Mouse (Mus musculus): ENCODE data around the gene Taf3. TPM values are rescaled to one million over a fixed set of nuclear protein-coding genes. Genes with fewer than 3 reads are reported as not detected.

Taf3 gene
- total RNA-seq, 2 experiments from 2014 or later, result 11.8 to 12.1 TPM

DNA sequence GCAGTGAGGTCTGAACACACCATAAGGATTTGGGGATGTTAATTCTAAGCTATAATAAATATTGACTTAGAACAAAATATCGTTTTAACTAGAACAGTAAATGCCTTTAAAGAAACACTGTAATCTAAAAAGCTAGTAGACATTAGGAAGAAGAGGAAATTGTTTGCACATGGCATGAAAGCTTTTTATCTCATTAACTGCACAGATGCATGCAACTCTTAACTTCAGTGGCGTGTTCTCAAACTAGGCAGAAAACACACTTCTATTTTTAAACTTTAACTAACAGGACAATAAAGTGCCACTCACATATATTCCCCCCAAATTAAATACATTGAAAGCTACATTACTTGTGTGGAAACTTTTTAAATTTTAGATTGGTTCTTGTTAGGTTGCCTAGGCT lies 91.8 kb downstream of the Taf3 start:
- DNase-seq, result no peak

DNA sequence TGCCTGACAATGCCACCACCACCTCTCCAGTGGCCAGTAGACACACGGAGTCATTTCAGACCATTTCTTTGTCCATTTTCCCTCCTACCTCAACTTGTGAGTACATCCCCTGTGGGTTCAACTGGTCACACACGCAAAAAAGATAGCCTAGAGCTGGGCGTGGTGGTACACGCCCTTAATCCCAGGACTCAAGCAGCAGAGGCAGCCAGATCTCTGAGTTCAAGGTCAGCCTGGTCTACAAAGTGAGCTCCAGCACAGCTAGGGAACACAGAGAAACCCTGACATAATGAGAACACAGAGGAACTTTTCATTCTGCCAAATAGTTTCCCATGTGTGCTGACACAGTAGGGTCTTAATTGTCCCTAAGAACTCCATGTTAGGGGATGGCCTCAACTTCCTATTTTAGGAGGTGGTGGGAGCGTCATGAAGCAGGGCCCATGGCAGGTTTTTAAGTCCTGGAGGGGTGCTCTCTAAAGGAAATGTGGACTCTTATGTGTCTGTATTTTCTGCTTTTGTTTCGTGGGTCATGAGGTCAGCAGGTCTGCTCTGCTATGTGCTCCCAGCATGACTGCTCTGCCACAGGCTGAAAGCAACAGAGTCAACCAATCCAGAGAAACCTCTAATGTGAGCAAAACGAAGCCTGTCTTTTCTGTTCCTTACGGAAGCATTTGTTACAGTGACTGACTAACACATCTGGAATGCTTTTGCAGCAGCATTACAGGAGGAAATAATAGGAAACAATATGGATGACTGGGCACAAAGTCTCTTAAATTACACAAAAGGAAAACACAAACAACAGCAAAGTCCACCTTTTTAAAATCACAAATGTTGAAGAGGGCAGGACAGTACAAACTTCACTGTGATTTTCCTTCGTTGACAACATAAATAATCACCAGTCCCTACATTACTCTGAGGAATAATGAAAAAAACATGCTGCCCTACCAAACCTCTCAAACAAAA lies 92.5 kb downstream of the Taf3 start:
- DNase-seq, result no peak

DNA sequence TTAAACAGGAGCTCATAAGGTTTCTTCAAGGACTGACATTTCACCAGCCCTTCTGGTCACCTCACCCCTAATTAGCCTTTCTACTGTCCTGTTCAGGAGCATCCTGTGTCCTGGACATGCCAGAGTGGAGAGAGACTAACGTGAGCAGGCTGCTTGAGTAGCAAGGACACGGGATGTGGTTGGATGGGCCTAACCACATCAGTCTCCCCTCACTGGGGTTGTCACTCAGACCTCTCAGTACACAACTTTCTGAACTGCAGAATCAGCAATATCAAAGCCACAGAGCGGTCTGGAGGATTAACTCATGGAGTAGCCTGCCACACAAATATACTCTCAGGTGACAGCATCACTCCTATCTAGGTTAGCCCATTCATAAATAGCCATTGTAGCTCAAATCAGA lies 101.7 kb downstream of the Taf3 start:
- DNase-seq, result no peak

- DNase-seq, result no peak
These were observed 102.8 kb downstream of the Taf3 start for GRCm38 (mm10) chr2:9945611-9946010.

GRCm38 (mm10) chr2:9943011-9943410 lies 105.4 kb downstream of the Taf3 start:
- DNase-seq, result no peak

DNA sequence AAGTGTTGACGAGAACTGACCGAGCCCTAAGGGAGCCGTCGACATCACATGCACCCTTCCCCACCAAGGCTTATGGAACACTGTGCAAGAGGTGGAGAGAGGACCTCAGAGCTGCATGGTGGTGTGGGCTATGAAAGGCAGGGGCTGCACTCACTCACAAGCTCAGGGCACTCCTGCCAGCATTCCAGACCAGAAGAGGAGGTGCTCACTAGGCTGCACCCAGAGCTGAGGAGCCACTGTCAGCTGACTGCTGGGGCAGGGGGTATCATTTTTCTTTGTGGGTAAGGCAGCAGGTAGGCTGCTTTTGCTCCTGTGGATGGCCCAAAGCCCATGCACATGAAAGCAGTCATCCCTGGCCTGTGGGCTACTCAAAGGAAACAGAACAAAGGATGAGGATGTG lies 109.1 kb downstream of the Taf3 start:
- no peak for DNase-seq

DNA sequence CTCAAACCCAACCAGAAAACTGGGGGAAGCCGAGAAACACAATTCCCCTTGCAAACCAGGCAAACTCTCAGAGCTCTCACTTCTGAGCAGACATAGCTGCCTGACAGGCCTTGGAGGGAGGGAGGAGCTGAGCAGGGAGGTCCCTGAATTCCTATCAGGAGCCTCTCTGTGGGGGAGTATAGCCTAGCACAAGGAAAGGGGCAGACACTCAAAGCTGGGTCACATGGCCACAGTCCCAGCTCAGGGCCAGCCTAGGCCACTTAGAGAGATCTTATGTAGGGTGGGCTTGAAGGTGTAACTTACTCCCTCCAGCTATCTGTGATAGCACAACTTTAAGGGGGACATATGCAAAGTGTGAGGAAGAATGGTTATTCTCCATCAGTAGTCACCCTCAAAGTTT lies 112.4 kb downstream of the Taf3 start:
- no peak for DNase-seq

- DNase-seq, result no peak
These were observed 121.5 kb downstream of the Taf3 start for GRCm38 (mm10) chr2:9926905-9927283.

DNA sequence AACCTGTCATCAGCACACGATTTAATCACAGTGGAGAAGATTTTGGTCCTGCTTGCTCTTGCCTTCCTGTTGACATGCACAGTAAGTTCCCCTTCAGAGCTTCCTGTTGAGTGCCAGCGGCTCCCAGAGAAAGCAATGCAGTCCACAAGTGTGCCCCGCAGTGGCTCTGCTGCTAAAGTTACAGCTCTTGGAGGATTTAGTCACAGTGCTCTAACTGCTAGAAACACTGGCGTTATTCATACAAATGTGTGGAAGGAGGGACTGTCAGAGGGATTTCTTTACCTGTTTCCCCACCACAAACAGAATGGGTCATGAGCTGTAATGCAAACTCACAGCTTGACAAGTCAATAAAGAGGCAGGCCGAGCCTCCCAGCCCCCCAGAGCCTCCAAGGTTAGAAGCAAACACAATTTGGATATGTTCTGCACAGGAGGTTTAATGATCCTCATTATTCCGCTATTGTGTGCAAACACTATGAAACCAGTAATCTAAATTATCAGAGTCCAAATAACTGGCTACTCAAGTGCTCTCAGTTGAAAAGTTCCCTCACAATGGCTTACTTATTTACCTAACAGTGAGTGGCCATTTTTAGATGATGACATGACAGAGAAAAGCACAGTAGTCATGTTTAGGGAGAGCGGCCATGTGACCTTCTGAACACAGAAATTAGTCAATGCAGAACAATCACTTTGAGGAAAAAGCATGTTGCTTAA lies 122.0 kb downstream of the Taf3 start:
- DNase-seq, result no peak

- DNase-seq, result peak; percentile 25 to 48
These were observed 129.5 kb downstream of the Taf3 start for GRCm38 (mm10) chr2:9918691-9919471.

DNA sequence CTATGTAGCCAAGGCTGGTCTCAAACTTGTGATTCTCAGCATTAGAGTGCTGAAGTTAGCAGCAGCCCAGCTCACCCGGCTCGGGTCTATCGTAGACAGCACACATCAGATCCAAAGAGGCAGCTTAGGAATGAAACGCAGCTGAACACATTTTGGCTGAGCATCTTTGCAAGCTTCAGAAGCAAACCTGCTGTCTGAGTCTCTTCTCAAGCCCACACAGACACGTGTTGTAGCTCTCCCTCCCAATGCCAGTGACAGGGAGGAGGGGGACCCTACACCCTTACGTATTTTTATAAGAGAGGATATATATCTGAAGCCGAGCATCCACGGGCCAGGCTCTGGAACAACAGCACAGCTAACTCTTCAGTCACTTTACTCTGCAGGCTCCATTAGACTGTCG lies 130.8 kb downstream of the Taf3 start:
- no peak for DNase-seq

GRCm38 (mm10) chr2:9905995-9906394 lies 142.4 kb downstream of the Taf3 start:
- DNase-seq, result no peak

- DNase-seq, result no peak
These were observed 144.4 kb downstream of the Taf3 start for GRCm38 (mm10) chr2:9903854-9904560.

DNA sequence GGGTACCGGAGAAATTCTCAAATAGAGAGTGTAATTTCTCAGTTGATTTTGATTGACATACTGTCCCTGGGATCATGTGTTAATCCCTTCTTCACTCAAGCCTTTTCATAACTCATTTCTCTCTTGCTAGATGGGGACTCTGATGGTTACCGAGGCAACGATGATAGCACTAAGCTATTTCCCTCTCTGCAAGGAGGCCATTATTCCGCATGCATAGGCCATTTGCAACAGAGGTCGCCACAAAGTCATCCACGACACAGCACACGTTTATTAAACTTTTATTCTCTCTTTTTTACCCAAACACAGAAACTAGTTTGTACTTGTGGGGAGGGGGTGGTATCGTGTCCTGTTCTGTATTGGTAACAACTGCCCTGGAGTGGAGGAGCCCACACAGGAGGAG lies 150.6 kb downstream of the Taf3 start:
- no peak for DNase-seq

DNA sequence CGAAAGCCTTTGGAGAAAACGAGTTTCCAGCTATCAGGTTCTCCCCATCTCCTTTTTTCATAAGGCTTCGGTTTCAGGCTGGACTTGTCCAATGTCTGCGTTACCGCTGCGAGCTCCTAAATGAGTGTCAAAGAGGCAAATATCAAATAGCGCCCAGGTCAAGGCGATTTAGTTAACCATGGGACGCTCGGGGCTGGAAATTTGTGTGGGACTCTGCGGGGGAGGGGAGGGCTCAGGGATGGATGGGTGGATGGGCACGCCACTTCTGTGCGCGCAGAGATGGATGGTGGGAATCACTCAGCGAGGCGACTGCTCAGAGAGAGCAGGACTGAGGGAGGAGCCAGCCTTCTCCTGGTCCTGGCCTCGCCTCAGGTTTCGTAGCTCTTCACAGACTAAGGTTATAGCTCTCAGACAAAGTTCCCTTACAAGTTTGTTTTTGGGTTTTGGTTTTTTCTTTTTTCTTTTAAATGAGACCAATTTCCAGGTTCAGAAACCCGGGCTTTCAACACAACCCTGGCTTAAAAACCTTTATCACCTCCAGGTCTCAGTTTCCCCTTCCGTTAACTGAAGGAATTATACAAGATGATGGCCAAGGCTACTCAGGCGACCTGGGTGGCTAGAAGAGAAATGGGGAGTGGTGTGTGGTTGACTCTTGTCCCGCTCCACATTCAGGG lies 152.2 kb downstream of the Taf3 start:
- DNase-seq, result no peak

GRCm38 (mm10) chr2:9894836-9895593 lies 153.4 kb downstream of the Taf3 start:
- no peak for DNase-seq

DNA sequence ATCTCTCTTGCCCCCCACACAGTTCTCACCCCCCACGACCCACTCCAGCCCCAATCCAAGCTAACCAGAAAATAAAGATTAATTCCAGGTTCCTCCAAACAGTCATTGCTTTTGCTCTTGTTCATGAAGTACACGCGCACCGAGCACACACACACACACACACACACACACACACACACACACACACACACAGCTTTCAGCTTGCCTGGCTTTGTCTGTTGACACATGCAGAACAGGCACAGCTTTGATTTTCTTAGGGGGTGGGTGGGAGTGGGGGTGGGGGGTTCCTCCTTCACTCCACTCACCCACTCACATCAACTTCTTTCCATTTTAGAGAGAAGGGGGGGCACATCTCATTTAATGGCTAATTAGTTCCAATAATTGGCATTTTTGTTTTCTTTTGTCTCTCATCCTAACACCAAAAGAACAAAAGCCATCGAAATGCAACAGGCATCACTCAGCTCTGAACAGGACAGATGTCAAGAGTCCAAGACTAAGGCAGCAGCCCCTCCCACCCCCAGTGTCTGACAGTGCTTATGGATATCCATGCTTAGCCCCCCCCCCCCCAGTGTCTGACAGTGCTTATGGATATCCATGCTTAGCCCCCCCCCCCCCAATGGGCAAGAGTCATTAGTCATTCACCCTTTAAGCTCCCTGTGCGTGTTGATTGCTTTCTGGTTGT lies 155.0 kb downstream of the Taf3 start:
- DNase-seq, result no peak

DNA sequence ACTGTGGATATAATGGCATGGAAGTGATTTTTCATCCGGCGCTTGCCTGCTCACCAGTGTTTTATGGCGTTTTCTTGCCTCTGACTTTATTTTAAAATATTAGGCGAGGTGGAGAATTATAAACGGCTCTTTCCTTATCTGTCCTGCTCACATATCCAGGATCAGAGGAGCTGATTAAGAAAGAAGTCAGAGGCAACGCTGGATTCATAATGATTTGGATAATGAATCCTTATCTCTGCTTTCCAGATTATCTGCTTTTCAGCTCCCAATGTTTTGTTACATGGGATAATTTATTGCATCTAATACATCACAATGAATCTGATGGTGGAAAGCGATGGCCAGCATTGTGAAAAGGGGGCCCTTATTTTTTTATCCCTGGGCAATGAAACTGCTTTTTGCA lies 155.9 kb downstream of the Taf3 start:
- DNase-seq, result no peak

DNA sequence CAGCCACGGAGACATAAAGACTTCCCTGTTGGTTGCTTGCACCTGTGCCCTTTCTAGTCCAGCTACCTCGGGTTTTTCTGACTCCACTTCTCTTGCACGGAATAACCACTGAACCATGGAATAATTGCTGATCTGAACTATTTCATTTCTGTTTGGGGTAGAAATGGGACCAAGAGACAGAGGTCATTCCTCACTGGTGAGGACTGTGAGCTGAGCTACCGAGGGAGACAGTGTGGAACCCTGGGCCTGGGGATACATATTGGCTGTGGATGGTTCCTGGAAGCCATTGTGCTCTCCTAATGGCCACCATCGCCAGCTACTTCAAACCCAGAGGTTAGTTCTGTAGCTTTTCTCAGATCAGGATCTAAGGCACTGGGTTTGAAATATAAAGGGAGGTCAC lies 157.5 kb downstream of the Taf3 start:
- no peak for DNase-seq

GRCm38 (mm10) chr2:9890251-9890650 lies 158.1 kb downstream of the Taf3 start:
- DNase-seq, result no peak
